Mouse (Mus musculus) layer of hippocampus, postnatal 10 days (tissue): ENCODE results near the gene Armh3. TPM values are rescaled to one million over a fixed set of nuclear protein-coding genes. Genes with fewer than 3 reads are reported as not detected.
A peak's percentile ranks its signal among the peaks of the same experiment; 100 is the strongest.
"Not testable (repeated sequence)": the region's sequence is repeated elsewhere in the genome, so short reads cannot be mapped to it uniquely, and the experiment has no call there.

Source experiments
- DNase-seq, 2 experiments: peaks; one replicate each; pipeline ENCODE4 v3.0.0; 2021; ENCODE audit warnings: low spot score in 2 of 2
- total RNA-seq, 2 experiments: library from RNA; stranded (reverse); gene quantifications; 2 replicates each; pipeline ENCODE4 v1.2.3; 2021

The Armh3 gene
- total RNA-seq, 2 experiments from 2014 or later: 21.5 to 26.0 TPM

GRCm38 (mm10) chr19:45827736-45828135 is 170.6 kb downstream of the Armh3 start:
- no peak for DNase-seq

GRCm38 (mm10) chr19:45827125-45827524 is 171.2 kb downstream of the Armh3 start:
- DNase-seq: no peak

GRCm38 (mm10) chr19:45826146-45826545 is 172.1 kb downstream of the Armh3 start:
- no peak for DNase-seq

- DNase-seq: no peak
Observed at GRCm38 (mm10) chr19:45821832-45822231, 176.5 kb downstream of the Armh3 start.

GRCm38 (mm10) chr19:45817816-45818490 is 180.3 kb downstream of the Armh3 start:
- no peak for DNase-seq

GRCm38 (mm10) chr19:45816727-45817126 is 181.6 kb downstream of the Armh3 start:
- DNase-seq: no peak

- DNase-seq: peak; percentile 73 to 76
Observed at GRCm38 (mm10) chr19:45815831-45816405, 182.4 kb downstream of the Armh3 start, which contains the start of gene Kcnip2. TSS of gene Kcnip2 (minus strand) at chr19:45816061.

GRCm38 (mm10) chr19:45815170-45815569 is 183.1 kb downstream of the Armh3 start:
- no peak for DNase-seq

GRCm38 (mm10) chr19:45813801-45814200 is 184.5 kb downstream of the Armh3 start:
- DNase-seq: no peak

GRCm38 (mm10) chr19:45813263-45813662 is 185.0 kb downstream of the Armh3 start:
- peak; percentile 96 to 97 for DNase-seq

- no peak for DNase-seq
Observed at GRCm38 (mm10) chr19:45812673-45813252, 185.5 kb downstream of the Armh3 start.

- DNase-seq: no peak
Observed at GRCm38 (mm10) chr19:45812115-45812514, 186.2 kb downstream of the Armh3 start.

GRCm38 (mm10) chr19:45811028-45811674 is 187.1 kb downstream of the Armh3 start:
- DNase-seq: no peak

GRCm38 (mm10) chr19:45807732-45808131 is 190.6 kb downstream of the Armh3 start:
- no peak for DNase-seq

GRCm38 (mm10) chr19:45805817-45806216 is 192.5 kb downstream of the Armh3 start:
- not testable (repeated sequence) for DNase-seq

- DNase-seq: no peak
Observed at GRCm38 (mm10) chr19:45804593-45805368, 193.5 kb downstream of the Armh3 start.

- DNase-seq: no peak
Observed at GRCm38 (mm10) chr19:45803408-45803807, 194.9 kb downstream of the Armh3 start.

- DNase-seq: no peak
Observed at GRCm38 (mm10) chr19:45802702-45803101, 195.6 kb downstream of the Armh3 start.

GRCm38 (mm10) chr19:45796879-45797278 is 201.4 kb downstream of the Armh3 start:
- no peak for DNase-seq

- DNase-seq: no peak
Observed at GRCm38 (mm10) chr19:45796061-45796556, 202.2 kb downstream of the Armh3 start.

GRCm38 (mm10) chr19:45795406-45795944 is 202.8 kb downstream of the Armh3 start:
- no peak for DNase-seq
